Mouse (Mus musculus) testis, adult 2 months (tissue): ENCODE data around the gene Cbfa2t3.

Source experiments
- CTCF ChIP-seq: fragments of 200-500 bp; IDR thresholded peaks from 2 replicates; pipeline ENCODE4 v1.5.1; 2012; ENCODE audit warnings: low read depth, mild to moderate bottlenecking, inconsistent platforms, low read length, moderate library complexity; ENCODE audit not compliant: control insufficient read depth, insufficient read depth, insufficient replicate concordance
- POLR2A ChIP-seq: fragments of 200-500 bp; IDR thresholded peaks from 2 replicates; pipeline ENCODE4 v1.6.1; 2012; ENCODE audit warnings: low read depth, mild to moderate bottlenecking, inconsistent platforms, low read length, moderate library complexity; ENCODE audit not compliant: control insufficient read depth

GRCm38 (mm10) chr8:122625811-122626210 is 73.1 kb downstream of the Cbfa2t3 start:
- no peak for TF ChIP-seq CTCF
- no peak for TF ChIP-seq POLR2A
